Mouse (Mus musculus) olfactory bulb, adult 2 months (tissue): ENCODE results near the gene Sav1.

Experiments
- CTCF ChIP-seq: fragments of 200-500 bp; IDR thresholded peaks from 2 replicates; pipeline ENCODE4 v1.5.1; 2012; ENCODE audit warnings: low read depth, mild to moderate bottlenecking, low read length, moderate library complexity; ENCODE audit not compliant: insufficient read depth
- POLR2A ChIP-seq: fragments of 200-500 bp; IDR thresholded peaks from 2 replicates; pipeline ENCODE4 v1.6.1; 2012; ENCODE audit warnings: mild to moderate bottlenecking, low read depth, low read length, moderate library complexity; ENCODE audit not compliant: insufficient read depth

GRCm38 (mm10) chr12:69998186-69998983 lies 11.6 kb upstream of the Sav1 start:
- TF ChIP-seq POLR2A (no peak), CTCF (no peak)
